Mouse (Mus musculus) urinary bladder, postnatal 25 days (tissue): ENCODE measurements around the gene Srl.
A peak's percentile ranks its signal among the peaks of the same experiment; 100 is the strongest.
"Not testable (repeated sequence)": the region's sequence is repeated elsewhere in the genome, so short reads cannot be mapped to it uniquely, and the experiment has no call there.

Experiments used
- DNase-seq: peaks from one replicate; pipeline ENCODE4 v3.0.0; 2022; ENCODE audit warnings: low spot score

Srl gene

DNA sequence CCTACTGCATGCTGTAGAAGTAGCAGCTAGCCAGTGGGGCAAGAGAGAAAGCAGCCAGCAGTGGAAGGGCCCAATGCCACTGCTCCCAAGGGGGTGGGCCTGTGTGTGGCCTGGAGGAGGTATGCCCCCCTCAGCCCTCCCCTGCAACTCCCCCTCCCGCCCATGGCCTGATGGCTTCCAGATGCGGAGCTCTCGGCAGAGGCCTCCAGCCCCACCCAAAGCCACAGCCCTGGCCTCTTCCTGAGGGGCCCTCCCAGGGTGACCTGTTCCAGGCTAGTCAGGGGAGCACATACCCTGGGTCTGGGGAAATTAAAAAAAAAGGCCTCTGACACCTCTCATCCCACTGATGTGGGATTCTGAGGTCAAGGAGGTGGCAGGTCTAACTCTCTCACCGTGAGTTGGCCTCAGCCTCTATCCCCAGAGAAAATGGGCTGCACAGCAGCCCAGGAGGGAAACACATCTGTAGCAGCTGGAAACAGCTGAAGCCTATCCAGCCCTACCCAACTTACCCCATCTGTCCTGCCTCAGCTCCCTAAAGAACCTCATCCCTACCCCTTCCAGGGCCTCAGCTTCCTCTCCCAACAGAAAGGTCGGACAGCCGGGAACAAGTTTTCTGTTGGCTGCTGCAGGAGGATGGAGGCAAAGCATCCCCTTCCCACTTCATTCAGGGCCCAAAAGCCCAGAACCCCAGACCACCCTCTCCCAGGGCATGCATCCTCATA is 11.4 kb upstream of the Srl start:
- no peak for DNase-seq

DNA sequence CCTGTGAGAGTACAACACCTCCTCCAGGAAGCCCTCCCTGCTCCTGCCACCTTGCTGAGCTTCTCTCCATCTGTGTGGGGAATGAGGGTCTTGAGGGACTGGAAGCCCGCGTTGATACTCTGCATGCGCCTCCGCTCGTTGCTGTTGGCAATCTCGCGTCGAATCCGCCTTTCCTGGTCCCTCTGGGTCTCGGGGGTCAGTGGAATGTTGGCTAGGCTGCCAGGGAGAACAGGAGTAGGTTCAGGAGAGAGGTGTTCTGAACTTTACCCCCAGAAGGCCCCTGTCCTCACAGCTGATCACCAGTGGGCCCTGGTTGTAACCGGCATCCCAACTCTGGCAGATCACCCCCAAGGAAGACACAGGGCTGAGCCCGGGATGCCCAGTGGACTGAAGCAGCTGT is 10.3 kb upstream of the Srl start:
- no peak for DNase-seq

DNA sequence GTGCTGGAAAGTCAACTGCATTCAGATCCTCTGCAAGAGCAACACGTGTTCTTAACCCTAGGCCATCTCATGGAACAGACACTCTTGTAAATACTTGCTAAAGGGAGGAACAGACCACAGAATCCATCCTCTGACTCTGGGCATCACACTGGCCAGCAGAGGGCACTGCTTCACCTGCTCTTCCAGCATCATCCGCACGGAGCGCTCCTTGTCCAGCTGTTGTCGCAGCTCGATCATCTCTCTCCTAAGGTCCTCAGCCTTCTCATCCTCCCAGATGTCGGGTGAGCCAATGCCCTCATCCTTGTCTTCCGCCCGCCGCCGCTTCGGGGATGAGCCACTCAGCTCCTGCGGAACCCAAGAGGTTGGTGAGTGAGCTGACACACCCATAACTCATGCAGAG is 9.4 kb upstream of the Srl start:
- DNase-seq, result peak; percentile 60

DNA sequence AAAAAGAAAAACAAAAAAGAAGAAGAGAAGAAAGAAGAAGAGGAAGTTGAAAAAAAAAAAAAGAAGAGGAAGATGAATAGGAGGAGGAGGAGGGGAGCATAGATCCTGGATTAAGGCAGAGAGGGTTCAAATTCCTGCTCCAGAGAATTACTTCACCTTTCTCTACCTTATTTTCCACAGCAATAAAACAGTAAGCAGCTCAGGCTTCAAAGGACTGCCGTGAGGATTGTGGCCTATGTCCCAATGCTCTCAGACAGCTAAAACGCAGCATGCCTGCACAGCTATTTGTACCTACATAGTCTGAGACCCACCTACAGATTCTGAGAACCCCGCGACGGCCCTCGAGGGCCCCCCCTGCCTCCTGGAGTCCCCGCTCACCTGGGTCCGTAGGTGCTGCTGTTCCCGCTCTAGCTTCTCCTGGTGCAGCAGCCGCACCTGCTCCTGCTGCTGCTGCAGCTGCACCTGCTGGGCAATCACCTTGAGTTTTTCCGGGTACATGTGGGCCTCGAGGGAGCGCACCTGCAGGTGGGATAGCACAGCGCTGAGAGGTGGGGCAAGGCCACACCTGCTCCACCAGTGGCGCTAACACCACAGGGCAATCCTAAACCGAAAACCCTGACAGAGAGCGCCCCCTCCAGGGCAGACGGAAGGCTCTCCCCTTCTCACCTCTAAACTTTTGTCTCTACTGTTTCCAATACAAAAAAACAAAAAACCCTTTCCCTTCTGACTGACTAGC is 7.5 kb upstream of the Srl start:
- no peak for DNase-seq

DNA sequence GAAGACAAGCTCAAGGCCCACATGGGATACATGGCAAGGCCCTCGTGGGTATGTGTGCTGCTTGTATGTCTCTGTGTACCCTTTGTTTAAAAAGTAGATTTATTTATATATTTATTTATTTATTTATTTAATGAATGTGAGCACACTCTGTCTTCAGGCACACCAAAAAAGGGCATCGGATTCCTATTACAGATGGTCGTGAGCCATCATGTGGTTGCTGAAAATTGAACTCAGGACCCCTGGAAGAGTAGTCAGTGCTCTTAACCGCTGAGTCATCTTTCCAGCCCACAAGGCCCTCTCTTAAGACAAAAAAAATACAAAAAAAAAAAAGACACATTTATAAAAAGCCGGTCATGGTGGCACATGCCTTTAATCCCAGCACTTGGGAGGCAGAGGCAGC is 6.0 kb upstream of the Srl start:
- DNase-seq, result no peak

DNA sequence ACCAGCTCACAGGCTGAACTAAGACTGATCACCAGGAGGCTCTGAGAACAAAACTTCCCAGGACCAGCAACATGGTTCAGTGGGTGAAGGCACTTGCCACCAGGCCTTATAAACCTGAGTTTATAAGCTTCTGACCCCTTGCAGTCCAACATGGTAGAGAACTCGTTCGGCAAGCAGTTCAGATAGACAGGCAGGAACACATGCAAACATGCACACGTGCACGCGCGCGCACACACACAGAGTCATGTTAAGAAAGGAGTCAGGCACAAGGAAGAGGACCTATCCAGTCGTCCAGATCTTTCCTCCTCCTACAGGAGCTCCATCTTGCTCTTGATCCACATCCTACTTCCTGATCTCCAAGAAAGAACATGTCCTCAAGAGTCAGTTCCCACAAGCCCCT is 5.2 kb upstream of the Srl start:
- DNase-seq, result no peak

DNA sequence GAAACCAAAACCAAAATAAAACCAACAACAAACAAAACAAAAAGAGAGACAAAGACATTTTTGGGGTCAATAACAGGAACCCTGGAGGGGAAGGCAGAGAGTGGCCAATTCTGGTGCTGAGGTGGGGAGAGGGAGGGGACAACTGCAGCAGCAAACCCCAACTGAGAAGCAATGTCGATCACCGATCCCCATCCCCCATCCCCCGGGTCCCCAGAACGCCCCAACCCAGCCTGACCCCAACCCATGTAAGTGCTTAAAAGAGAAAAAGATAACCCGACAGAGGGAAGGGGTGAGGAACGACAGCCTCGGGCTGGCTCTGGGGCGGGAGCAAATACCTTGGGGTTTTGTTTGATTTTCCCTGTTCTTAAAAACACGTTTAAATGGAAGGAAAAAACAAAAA is 3.2 kb upstream of the Srl start:
- DNase-seq, result no peak

DNA sequence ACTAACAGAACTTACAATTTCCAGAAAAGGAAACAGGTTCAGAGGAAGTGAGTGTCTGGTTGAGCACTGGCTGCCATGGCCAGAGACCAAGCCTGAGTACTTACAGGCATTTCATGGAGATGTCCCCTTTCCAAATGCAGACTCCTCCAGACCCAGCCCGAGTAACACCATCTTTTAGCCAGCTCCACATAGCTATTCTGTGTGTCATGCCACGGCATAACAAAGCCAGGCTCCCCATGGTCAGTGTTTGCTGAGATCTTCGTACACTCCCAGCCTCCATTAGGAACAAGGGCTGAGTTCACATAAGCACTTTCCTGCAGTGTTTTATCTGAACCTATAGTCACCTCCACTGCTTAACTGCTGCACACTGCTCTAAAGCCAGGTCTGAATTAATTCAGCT is 1.6 kb upstream of the Srl start:
- DNase-seq, result no peak

DNA sequence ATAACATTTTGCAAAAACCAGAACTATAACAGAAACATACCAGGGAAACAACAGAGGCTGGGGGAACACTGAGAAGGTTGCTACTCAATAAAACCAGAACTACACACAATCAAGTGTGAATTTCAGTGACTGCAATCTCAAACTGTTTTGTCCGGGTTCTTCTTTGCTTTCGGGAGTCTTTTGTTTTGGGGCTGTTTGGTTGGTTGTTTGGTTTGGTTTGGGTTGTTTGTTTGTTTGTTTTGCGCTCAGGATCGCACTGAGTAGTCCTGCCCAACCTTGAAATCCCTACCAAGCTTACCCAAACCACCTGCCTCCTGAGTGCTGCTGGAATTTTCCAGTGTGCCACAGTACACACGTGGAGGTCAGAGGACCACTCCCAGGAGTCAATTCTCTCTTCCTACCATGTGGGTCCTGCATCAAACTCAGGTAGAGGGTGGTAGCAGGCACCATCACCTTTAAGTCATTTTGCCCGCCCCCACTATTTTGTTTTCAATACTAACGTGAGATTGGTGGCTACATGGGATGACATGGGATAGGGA is 689 bp upstream of the Srl start:
- no peak for DNase-seq

DNA sequence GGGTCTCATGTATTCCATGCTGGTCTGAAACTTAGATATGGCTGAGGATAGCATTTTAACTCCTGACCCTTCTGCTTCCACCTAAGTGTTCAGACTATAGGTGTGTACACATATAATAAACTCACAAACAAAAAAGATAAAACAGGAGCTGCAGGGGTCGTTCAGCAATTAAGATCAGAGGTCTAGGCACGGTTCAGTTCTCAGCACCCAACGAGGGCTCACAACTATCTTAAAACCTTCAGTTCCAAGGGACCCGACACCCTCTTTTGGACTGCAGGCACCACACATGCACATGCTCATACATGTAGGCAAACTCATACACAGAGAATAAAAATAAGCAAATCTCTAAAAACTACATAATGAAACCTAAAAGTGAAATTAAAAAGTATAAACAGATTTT is 583 bp downstream of the Srl start:
- DNase-seq, result no peak

DNA sequence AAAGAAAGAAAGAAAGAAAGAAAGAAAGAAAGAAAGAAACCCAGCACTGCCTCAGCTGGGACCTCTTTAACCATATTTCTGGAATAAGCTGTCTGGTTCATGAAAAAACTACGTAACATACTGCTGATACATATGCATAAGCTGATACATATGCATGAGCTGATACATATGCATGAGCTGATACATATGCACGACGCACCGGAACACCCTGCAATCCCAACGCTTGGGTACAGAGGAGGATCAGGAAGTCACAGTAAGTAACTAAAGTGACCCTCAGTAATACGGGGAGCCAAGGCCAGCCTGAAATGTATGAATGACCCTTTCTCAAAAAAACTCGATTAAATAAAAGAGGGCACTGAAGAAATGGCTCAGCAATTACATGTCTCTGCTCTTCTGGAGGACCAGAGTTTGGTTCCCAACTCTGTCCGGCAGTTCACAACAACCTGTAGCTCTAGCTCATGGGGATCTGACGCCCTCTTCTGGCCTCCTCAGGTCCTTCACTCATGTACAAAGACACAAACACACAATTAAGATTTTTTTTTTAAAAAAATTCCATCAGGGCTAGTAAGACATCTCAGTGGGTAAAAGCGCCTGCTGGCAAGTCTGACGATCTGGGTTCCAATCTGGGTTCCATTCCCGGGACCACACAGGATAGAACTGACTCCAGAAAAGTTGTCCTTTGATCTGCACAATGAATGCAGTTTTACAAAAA is 1.4 kb downstream of the Srl start:
- no peak for DNase-seq

DNA sequence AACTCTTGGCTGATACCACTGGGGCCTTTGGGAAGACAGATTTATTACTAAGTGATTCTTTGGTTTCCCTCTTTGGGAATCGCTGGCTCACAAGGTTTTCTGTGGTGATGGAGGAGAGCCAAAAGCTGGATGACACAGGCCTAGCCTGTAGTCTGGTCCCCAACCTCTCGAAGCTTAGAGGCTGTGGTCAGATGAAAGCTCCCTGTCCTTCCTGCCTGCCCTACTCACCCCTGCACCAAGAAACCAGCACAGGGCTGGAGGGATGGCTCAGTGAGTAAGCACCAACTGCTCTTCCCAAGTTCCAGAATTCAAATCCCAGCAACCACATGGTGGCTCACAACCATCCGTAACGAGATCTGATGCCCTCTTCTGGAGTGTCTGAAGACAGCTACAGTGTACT is 2.1 kb downstream of the Srl start:
- no peak for DNase-seq

DNA sequence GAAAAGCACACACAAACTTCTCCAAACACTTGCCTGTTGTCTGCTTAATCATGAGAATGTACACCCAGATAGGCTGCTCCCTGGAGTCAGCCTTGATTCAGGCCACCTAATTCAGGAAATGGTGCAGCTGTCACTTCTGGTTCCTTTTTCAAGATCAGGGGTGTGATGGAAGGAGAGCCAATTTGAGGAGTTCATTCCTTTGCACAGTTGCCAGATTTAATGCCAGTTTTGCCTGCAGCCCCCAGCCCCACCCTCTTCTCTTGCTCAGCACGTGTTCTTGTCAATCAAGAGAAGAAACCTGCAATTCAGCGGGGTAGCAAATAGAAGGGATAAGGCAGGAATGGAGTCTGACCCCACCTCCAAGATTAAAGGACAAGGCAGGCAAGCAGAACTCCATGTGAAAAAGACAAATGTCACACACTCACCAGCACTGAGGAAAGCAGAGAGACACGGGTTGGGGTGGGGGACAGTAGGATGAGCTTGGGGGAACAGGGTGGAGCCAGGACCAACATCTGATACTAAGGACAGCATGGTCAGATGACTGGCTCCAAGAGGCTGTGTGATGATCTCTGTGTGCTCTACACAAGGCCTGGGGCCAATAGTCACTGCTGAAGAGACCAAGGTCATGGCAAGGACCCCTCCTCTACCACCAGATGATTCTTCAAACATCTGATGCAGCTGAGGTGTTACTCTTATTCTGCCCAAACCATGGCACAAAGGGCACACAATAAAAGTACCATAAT is 3.8 kb downstream of the Srl start:
- DNase-seq, result no peak

DNA sequence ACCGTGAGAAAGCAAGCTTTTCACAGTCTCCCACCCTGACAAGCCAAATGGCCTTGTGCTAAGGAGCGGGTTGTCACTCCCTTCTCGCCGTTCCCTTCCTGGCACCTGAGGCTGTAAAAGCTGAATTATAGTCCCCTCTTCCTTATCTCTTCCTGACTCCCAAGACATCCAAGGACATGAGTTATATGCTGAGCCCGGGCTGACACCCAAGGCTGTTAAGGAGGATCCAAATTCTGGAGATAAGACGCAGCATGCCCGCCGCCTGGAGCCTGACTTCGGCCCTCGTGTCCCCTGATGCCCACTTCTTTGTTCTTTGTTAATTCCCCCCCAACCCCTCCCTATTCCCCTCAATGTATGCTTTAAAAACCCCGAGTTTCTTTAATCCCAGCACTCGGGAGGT is 14.2 kb downstream of the Srl start:
- DNase-seq, result not testable (repeated sequence)

DNA sequence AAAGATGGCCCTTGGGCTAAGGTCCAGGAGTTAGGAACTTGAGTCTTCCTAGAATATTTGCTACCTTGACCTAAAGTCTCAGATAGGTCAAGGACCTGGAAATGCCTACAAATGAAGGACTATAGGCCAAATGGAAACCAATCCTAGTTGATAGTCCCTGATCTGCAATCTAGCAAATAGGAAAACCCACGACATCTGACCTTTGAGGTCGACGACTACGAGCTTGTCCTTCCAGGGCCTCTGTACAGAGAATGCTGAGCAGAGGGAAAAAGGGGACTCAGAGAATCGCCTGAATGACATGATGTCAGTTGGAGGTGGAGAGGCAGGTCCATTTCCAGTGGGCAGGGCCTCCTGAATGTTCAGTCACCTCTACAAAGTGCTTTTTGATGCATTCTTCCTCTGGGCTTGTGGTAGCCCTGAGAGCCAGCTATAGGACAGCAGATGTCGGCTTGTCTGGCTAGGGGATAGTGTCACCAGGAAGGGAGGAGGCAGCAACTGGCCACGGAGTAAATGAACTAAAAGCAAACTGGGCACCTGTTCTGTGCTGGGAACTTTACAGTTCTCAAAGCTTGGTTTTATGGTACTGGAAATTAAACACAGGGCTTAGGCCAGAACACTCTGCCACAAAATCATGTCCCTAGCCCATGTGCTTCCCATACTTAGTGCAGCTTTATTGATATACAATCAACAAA is 18.2 kb downstream of the Srl start:
- no peak for DNase-seq

DNA sequence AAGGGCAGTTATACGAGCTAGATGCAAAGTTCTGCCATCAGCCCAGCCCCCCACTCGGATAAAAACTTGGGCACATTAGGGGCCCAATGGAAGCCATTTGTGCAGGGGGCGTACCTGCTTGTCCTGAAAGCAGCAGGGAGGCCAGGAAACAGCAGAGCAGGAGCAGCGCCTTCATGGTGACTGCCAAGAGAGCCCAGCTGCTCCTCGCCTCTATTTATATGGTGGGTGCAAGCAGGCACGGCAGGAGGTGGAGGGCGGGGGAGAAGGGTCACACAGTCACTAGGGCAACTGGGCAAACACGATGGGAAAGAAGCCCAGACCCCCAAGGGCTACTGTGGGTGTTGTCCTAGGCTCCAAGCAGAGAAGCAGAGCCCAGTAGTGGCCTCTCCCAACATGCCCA is 18.7 kb downstream of the Srl start:
- DNase-seq, result no peak

DNA sequence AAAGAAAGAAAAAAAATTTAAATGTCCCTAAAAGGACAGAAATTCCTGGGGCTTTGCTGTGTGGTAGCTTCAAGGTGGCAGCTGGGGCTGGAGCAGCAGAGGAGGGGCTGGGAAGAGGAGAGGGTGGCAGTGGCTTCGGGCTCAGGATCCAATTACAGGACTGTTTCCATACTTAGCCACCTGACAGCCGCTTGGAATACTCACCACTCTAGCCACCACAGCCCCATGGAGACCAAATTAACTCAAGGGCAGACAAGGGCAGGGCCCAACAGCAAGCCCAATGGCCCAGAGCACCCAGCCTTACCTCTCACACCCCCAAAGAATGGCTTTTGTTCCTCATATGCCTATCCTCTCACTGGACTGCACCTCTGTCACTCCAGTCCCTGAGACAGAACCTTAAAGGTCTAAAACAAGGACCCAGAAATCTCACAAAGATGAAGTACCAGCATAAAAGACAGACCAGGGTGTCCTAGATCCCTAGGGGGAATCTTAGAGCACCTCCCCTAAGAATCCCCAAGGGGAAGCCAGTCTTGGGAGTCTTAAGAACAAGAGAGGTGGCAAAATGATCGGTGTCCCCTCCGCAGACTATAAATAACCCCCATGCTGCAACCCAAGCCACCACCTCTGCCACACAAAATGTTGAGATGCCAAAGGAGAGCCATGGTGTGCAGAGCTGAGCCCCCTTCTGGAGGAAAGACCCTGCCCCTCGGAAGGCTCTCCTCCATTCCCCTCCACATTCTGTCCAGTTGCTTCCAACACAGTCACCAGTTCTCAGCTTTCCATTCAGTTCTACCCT is 19.7 kb downstream of the Srl start:
- no peak for DNase-seq

DNA sequence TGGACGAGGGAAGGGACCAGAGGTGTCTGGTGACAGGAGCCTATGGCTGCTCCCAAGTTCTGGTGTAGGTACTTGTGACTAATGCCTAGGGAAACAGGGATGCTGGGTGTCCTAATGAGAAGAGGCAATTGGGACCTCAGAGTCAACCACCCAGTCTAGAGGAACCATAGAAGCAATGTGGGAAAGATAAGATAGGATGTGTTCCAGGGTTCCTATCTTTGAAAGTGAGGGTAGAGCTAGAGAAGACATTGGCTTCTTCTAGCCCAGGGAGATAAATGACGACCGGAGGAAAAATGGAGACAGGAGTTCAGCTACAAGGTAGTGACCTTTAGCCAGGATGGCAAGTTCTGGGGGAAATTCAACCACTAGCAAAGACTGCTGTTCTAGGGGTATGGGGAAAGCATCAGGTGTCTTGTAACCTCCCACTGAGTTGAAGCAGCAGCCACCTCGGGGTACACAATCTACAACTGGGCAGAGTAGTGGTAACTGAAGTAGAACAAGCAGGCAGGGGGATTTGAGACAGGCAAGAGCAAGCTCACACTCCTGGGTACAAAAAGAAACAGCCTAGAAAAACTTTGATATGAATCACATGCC is 20.4 kb downstream of the Srl start:
- DNase-seq, result no peak

DNA sequence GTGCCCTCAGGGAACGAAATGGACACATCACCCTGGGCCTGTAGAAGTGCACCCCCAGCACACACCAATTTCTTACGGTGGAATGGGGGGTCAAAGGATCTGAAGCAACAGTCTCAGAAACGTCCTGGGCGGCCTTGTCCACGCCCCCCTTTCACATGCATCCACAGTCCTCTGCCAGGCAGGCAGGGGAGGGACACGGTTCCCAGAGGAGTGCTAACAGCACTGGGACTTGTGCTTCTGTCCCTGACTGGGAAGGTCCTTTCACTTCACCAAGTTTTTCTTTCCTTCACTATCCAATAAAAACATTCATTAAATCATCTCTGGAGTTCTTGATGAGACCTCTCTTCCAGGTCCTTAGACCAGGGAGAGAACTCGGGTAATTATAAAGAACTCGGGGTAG is 20.9 kb downstream of the Srl start:
- no peak for DNase-seq

DNA sequence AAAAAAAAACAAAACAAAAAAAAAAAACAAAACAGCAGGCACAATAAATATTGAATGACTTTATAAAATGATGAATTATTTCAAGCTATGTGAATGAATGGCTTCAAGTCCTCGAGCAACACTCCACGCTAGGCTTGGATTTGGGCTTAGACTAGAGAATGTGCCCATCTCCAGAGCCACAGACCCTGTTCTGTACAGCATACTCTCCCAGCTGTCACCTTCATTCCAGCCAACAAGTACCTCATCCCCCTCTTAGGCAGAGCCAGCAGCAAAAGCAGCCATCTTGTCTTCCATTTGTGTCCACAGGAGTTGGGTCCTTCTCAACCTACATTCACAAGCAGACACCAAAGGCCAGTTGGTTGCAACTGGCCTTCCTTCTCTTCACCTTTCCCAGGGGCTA is 21.8 kb downstream of the Srl start:
- DNase-seq, result no peak

DNA sequence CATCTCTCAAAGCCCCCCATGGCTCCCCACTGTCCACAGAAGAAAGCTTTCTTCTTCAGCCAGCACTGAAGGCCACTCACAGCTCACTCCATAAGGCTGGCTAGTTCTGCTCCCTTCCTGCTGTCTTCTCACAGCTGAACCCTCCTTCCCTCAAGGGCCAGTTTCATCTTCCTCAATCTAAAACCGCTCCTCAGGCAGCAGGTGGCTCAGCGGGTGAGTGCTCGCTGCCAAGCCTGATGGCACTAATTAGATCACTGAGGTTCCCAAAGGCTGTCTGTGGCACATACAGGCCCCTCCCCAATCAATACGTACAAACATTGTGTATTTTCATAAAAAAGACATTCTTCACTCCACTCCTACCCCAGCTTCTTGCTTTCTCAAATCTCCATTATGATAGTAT is 22.5 kb downstream of the Srl start:
- DNase-seq, result no peak
